Mouse (Mus musculus): ENCODE results near the gene Pacrg. TPM values are rescaled to one million over a fixed set of nuclear protein-coding genes. Genes with fewer than 3 reads are reported as not detected.

Gene Pacrg
- polyA plus RNA-seq, 1 experiment from 2014 or later = 1.5 TPM

GRCm38 (mm10) chr17:10519506-10520155 is 320.5 kb downstream of the Pacrg start:
- WGBS = 34% methylated on average over 11 of the region's 11 CpGs
- Histone ChIP-seq H3K4me3 (no peak overlapping the region), H3K27ac (replicated peaks) (no peak overlapping the region; the same call in 1 of the 2 replicates), H3K36me3 (replicated peaks) (no peaks in the 10 kb centered on the region), H3K27me3 (replicated peaks; ENCODE audit: low read depth, poor library complexity, severe bottlenecking) (peaks cover 6% of the 10 kb centered on the region; the same call in 1 of the 2 replicates), H3K9me3 (no peaks in the 10 kb centered on the region), H3K4me1 (peaks cover 22% of the 10 kb centered on the region)
- DNase-seq (ENCODE audit: low spot score) = no peak

- H3K9me3 ChIP-seq = no peaks in the 10 kb centered on the region
- H3K27ac ChIP-seq (replicated peaks) = peak overlapping the region; percentile 51
- DNase-seq (ENCODE audit: low spot score) = no peak
- H3K27me3 ChIP-seq (replicated peaks; ENCODE audit: low read depth, poor library complexity, severe bottlenecking) = no peaks in the 10 kb centered on the region
- H3K36me3 ChIP-seq (replicated peaks) = no peaks in the 10 kb centered on the region
- WGBS = 63% methylated on average over 6 of the region's 6 CpGs
- H3K4me1 ChIP-seq = peaks cover 18% of the 10 kb centered on the region
- no peak overlapping the region for H3K4me3 ChIP-seq
Observed at GRCm38 (mm10) chr17:10514812-10515211, 325.3 kb downstream of the Pacrg start.

GRCm38 (mm10) chr17:10510913-10511759 is 329.0 kb downstream of the Pacrg start:
- WGBS = 81% methylated on average over 10 of the region's 10 CpGs
- no peak for DNase-seq (ENCODE audit: low spot score)
- H3K4me1 ChIP-seq = peaks cover 19% of the 10 kb centered on the region
- H3K4me3 ChIP-seq = no peak overlapping the region
- H3K36me3 ChIP-seq (replicated peaks) = no peaks in the 10 kb centered on the region
- no peaks in the 10 kb centered on the region; the same call in 1 of the 2 replicates for H3K27me3 ChIP-seq (replicated peaks; ENCODE audit: low read depth, poor library complexity, severe bottlenecking)
- H3K9me3 ChIP-seq = no peaks in the 10 kb centered on the region
- no peak overlapping the region for H3K27ac ChIP-seq (replicated peaks)

DNA sequence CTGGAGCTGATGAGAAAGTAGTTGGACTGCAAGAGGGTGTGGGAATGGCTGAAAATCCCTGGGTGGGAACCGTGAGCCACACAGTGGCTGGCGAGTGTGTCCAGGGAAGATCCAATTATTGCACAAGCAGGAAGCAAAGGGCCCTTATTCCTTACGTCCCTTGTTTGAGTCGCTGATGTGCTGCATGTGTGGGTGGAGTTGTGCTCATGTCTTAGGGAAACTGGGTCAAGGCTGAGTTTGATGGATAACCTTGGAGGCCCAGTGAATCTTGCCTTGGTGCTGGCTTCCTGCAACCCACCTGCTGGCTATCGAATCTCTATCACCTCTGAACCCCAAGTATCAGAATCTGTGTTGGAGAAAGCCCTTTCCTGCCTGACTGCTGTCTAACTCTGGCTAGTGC is 329.6 kb downstream of the Pacrg start:
- no peak for DNase-seq (ENCODE audit: low spot score)
- H3K27ac ChIP-seq (replicated peaks) = no peak overlapping the region
- WGBS = 79% methylated on average over 5 of the region's 5 CpGs

DNA sequence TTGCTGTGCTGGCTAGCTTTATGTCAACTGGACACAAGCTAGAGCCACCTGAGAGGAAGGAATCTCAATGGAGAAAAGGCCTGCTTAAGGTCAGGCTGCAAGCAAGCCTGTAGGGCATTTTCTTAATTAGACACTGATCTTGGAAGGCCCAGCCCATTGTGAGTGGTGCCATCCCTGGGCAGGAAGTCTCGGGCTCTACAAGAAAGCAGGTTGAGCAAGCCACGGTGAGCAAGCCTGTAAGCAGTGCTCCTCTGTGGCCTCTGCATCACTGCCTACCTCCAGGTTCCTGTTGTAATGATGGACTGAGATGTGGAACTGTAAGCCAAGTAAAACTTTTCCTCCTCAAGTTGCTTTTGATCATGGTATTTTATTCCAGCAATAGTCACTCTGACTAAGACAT is 332.0 kb downstream of the Pacrg start:
- 74% methylated on average over 2 of the region's 2 CpGs for WGBS
- Histone ChIP-seq H3K4me3 (no peak overlapping the region), H3K4me1 (peaks cover 8% of the 10 kb centered on the region; the same call in 1 of the 2 replicates), H3K27ac (replicated peaks) (no peak overlapping the region), H3K27me3 (replicated peaks; ENCODE audit: low read depth, poor library complexity, severe bottlenecking) (no peaks in the 10 kb centered on the region; the same call in 1 of the 2 replicates), H3K36me3 (replicated peaks) (no peaks in the 10 kb centered on the region), H3K9me3 (no peaks in the 10 kb centered on the region)
- no peak for DNase-seq (ENCODE audit: low spot score)

More for the DNA sequence above, 329.6 kb downstream of the Pacrg start:
- Histone ChIP-seq H3K27me3 (replicated peaks; ENCODE audit: low read depth, poor library complexity, severe bottlenecking) (no peaks in the 10 kb centered on the region; the same call in 1 of the 2 replicates), H3K4me3 (no peak overlapping the region), H3K36me3 (replicated peaks) (no peaks in the 10 kb centered on the region), H3K9me3 (no peaks in the 10 kb centered on the region), H3K4me1 (peaks cover 16% of the 10 kb centered on the region)

GRCm38 (mm10) chr17:10507466-10507865 is 332.6 kb downstream of the Pacrg start:
- DNase-seq (ENCODE audit: low spot score) = no peak
- Histone ChIP-seq H3K9me3 (no peaks in the 10 kb centered on the region), H3K4me3 (no peak overlapping the region), H3K36me3 (replicated peaks) (no peaks in the 10 kb centered on the region), H3K27ac (replicated peaks) (no peak overlapping the region), H3K27me3 (replicated peaks; ENCODE audit: low read depth, poor library complexity, severe bottlenecking) (no peaks in the 10 kb centered on the region; the same call in 1 of the 2 replicates), H3K4me1 (peaks cover 8% of the 10 kb centered on the region; the same call in 1 of the 2 replicates)
- 59% methylated on average over 10 of the region's 10 CpGs for WGBS

DNA sequence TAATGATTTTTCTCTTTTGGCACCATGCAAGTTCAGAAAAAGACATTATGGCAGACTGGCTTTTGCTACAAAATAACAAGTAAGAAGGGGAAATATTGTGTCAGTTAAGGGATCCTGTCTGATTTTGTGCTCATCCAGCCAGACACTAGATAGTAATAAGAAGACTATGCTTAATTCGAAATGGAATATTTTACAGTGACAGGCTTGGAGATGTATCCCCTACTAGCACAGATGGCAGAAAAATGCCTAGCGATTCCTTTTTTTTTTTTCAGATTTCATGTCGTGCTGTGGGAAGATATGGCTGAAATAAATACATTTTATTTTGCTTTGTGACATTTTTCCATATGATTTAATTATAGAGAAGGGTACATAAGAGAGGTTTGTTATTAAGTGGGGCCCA is 333.2 kb downstream of the Pacrg start:
- WGBS = 87% methylated on average over 3 of the region's 3 CpGs
- no peaks in the 10 kb centered on the region; the same call in 1 of the 2 replicates for H3K27me3 ChIP-seq (replicated peaks; ENCODE audit: low read depth, poor library complexity, severe bottlenecking)
- H3K4me1 ChIP-seq = peaks cover 8% of the 10 kb centered on the region; the same call in 1 of the 2 replicates
- no peak for DNase-seq (ENCODE audit: low spot score)
- H3K4me3 ChIP-seq = no peak overlapping the region
- no peaks in the 10 kb centered on the region for H3K9me3 ChIP-seq
- H3K27ac ChIP-seq (replicated peaks) = no peak overlapping the region
- H3K36me3 ChIP-seq (replicated peaks) = no peaks in the 10 kb centered on the region

GRCm38 (mm10) chr17:10501439-10501838 is 338.7 kb downstream of the Pacrg start:
- DNase-seq (ENCODE audit: low spot score) = no peak
- WGBS = 83% methylated on average over 2 of the region's 2 CpGs
- Histone ChIP-seq H3K36me3 (replicated peaks) (no peaks in the 10 kb centered on the region), H3K4me3 (no peak overlapping the region), H3K4me1 (peaks cover 24% of the 10 kb centered on the region), H3K27me3 (replicated peaks; ENCODE audit: low read depth, poor library complexity, severe bottlenecking) (no peaks in the 10 kb centered on the region), H3K9me3 (no peaks in the 10 kb centered on the region), H3K27ac (replicated peaks) (0 out of 2 replicates have a peak overlapping the region, but pooled peaks have one; percentile 10)

- no peak overlapping the region for H3K4me3 ChIP-seq
- no peaks in the 10 kb centered on the region for H3K9me3 ChIP-seq
- peak; percentile 24 for DNase-seq (ENCODE audit: low spot score)
- H3K27me3 ChIP-seq (replicated peaks; ENCODE audit: low read depth, poor library complexity, severe bottlenecking) = no peaks in the 10 kb centered on the region
- peak overlapping the region; percentile 10; the same call in 1 of the 2 replicates for H3K27ac ChIP-seq (replicated peaks)
- H3K4me1 ChIP-seq = peaks cover 27% of the 10 kb centered on the region
- WGBS = 32% methylated on average over 12 of the region's 12 CpGs
- H3K36me3 ChIP-seq (replicated peaks) = no peaks in the 10 kb centered on the region
Observed at GRCm38 (mm10) chr17:10500795-10501432, 339.2 kb downstream of the Pacrg start.

GRCm38 (mm10) chr17:10498935-10499655 is 341.0 kb downstream of the Pacrg start:
- no peaks in the 10 kb centered on the region for H3K27me3 ChIP-seq (replicated peaks; ENCODE audit: low read depth, poor library complexity, severe bottlenecking)
- no peaks in the 10 kb centered on the region for H3K9me3 ChIP-seq
- H3K27ac ChIP-seq (replicated peaks) = no peak overlapping the region
- WGBS = 81% methylated on average over 6 of the region's 6 CpGs
- no peak overlapping the region for H3K4me3 ChIP-seq
- H3K4me1 ChIP-seq = peaks cover 40% of the 10 kb centered on the region
- DNase-seq (ENCODE audit: low spot score) = no peak
- no peaks in the 10 kb centered on the region for H3K36me3 ChIP-seq (replicated peaks)

DNA sequence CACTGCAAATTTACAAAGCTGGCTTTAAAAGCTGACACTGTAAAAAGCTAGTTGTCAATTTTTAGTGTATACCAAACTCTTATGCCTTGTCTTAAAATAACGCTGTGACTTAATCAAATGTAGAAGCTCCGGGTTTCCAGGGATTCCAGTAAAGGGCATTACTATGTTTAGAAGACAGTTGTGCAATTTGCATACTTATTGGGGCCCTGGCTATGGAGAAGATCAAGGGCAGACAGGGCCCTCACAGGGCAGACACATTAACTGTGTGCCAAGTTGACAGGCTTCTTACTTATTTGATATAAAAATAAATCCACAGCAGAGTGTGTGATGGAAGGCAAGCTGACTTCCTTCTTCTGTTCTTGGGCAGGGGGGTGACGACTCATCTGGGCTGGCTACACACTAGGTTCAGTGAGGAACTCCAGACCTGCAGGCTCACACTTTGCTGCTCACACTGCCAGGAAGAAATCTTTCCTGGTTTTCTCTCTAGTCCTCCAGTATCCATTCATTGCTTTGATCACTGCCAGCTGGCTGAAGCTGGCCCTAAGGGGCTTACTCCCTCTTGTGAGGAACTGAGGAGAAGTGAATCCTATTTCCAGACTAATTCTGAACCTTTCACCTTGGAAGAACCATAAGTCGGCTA is 342.2 kb downstream of the Pacrg start:
- DNase-seq (ENCODE audit: low spot score) = no peak
- Histone ChIP-seq H3K27ac (replicated peaks) (no peak overlapping the region), H3K36me3 (replicated peaks) (no peaks in the 10 kb centered on the region), H3K4me3 (no peak overlapping the region), H3K9me3 (no peaks in the 10 kb centered on the region), H3K4me1 (peaks cover 48% of the 10 kb centered on the region), H3K27me3 (replicated peaks; ENCODE audit: low read depth, poor library complexity, severe bottlenecking) (no peaks in the 10 kb centered on the region)
- WGBS = 59% methylated on average over 4 of the region's 4 CpGs

All from embryonic facial prominence, embryonic 10.5 days (tissue).